Mouse (Mus musculus): ENCODE data around the gene Ankrd63.

DNA sequence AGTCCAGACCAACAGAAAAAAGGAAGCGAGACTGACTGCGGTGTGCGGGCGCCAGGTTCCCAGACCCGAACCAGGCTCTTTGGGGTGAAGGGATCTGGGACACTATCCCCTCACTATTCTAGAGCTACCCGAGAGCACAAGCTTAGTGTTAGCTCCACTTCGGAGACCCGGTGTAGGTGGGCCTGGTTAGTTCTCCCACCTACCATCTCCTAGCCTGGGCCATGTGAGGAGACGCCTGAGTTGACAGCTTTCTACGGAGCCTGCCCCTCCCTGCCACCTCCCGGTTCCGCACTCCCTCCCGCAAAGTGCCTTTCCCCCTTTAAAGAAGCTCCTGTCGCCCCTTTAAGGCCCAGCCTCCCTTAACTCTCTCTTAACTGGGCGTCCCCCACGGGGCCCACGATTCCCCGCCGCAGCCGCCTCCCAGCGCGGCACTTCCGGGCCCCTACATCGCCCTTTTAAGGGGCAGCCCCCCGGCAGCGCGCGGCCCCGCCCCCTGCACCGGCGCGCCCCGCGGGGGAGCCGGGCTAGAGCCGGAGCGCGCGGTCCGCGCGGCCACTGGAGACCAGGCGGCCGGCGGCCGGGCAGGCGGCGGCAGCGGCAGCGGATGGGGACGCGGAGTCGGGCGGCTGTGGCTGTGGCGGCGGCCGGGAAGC lies 41.6 kb upstream of the Ankrd63 start, which contains the start of gene Inafm2:
- TF ChIP-seq GATA1 (IDR thresholded peaks at IDR 0.05; ENCODE audit: low read depth, low read length): no peak
- TF ChIP-seq NRF1 (IDR thresholded peaks at IDR 0.05; ENCODE audit: insufficient read depth, low read depth, low read length, poor library complexity, severe bottlenecking): peak; percentile 43; the same call in 1 of the 2 replicates
